Mouse (Mus musculus) testis, postnatal 14 days (tissue): Measurements from ENCODE around the gene Vmn2r121.

Experiments used
- DNase-seq: peaks from one replicate; pipeline ENCODE4 v3.0.0; 2021; ENCODE audit warnings: low spot score

Gene Vmn2r121

DNA sequence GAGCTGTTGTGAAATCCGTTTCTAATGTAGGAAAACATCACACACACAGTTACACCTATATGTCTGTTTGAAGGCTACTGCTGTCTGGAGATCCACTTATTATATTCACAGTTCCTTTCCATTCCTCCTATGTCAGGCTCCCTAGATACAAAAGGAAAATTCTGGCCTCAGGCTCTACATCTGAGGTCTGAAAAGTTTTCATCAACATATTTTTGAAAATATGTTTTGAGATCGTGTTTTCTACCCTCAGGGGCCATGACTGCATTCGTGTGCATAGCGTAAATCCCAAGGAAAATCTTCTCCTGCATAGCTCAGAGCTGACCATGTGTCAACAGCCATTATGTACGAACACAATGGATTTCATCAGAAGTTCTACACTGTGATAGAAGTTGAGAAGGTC, at the start of gene Vmn2r121:
Vmn2r121 (minus strand) TSS at position 101 of the 400 bp plus-strand sequence.
- DNase-seq: no peak
